Mouse (Mus musculus): ENCODE data around the gene Gm2016. TPM values are rescaled to one million over a fixed set of nuclear protein-coding genes. Genes with fewer than 3 reads are reported as not detected.
"Not testable (repeated sequence)": the region's sequence is repeated elsewhere in the genome, so short reads cannot be mapped to it uniquely, and the experiment has no call there.

Gene Gm2016
- not detected for total RNA-seq (2022)

DNA sequence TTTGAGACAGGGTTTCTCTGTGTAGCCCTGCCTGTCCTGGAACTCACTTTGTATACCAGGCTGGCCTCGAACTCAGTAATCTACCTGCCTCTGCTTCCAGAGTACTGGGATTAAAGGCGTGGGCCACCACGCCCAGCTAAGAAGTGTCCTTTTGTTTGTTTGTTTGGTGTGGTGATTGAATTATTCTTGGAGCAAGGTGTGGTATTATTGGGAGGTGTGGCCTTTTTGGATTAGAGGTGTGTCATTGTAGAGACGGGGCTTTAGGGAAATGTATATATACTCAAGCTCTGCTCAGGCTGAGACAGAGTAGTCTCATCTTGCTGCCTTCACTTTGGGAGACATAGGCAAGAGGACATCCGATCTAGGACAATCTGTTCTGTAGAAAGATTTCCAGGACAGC, at the start of gene Gm2016:
Gene Gm2016, plus strand, starts transcription at position 301 of the 400 bp plus-strand sequence.
- not testable (repeated sequence) for DNase-seq (ENCODE audit: low spot score in 2 of 2)

DNA sequence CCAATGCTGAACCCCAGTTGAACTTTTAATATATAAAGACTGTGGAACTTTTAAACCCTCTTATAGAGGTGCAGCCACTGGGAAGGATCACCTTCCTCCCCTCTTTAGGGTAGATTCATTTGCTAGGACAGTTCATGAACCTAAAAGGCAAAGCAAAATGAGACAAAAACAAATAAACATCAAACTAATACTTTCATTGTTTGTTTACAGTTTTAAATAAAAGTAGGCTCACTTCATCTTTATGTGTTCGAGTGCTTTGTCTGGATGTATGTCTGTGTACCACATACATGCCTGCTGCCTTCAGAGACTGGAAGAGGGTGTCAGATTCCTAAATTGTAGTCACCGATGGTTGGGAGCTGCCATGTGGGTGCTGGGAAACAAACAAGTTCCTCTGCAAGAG, 31.6 kb upstream of the Gm2016 start, which contains the start of gene Gm2001:
Gene Gm2001, minus strand, starts transcription at position 101 of the 400 bp plus-strand sequence.
- DNase-seq (ENCODE audit: low spot score in 2 of 2): not testable (repeated sequence)

DNA sequence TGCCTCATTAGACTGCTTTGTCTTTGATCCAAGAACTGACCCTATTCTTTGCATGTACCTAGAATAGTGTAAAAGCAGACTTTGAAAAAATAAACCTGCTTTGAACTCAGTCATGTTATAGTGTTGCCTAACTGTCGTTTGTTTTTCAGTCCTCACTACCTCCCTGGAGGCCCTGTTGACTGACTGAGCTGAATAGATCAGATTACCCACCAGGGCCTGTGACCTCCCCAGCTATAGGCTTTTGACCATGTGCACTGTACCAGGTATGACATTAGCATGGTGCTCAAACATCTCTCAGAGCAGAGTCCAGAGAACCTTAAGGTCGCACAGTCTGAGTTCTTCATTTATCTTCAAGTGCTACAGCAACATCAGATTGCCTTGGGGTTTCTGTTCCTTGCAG, 23.2 kb upstream of the Gm2016 start:
- not testable (repeated sequence) for DNase-seq (ENCODE audit: low spot score in 2 of 2)

DNA sequence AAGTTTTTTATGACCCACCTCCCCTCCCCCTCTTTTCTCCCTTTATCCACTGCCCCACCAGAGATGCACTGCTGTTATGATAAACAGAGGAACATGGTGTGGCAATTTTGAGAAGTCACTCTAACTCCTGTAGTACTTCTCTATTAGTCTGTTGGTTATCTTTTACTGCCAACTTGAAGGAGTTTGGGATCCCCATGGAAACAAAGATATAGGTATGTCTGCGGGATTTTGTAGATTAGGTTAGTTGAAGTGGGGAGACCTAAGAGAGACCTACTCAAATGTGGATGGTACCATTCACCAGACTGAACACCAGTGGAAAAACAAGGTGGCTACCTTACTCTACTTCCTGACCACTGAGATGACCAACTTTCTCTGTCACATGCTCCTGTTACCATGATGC, 17.8 kb upstream of the Gm2016 start:
- DNase-seq (ENCODE audit: low spot score in 2 of 2): not testable (repeated sequence)

DNA sequence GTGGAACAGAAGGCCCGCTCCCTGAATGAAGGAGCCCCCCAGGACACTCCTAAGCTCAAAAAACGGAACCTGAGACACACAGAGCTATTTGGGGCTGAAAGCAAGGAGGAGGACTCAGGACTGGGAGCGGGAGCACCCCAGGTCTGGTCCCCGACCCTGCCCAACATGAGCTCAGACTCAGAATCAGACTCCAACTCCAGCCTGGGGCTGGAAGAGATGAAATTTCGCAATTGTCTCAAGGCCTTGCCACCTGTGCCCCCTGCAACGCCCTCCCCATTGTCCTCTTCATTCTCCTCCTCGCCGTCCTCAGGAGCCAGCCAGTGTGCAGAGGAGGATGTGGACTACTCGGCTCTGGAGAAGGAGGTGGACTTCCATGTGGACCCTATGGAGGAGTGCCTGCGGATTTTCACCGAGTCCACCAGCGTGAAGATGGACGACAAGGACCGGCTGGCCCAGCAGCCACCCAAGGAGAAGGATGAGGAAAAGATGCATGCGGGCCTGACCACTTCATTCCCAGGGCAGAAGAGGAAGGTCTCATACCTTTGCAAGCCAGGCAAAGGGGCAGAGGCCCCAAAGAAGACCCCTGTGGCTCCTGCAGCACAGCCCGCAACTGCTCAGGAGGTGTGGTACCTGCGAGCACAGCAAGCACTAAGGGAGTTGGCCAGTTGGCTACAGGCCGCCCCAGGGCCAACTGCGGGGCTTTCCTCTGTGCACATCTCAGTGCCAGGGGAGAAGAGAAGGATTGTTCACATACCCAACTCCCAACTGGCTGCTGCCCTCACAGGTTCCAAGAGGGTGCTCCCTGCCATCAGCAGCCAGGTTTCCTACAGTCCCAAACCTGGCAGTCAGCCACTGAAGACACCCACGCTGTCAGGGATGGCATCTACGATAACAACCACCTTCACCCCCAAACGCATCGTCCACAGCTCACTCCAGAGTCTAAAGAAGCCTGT, 11.9 kb upstream of the Gm2016 start:
- not testable (repeated sequence) for DNase-seq (ENCODE audit: low spot score in 2 of 2)

DNA sequence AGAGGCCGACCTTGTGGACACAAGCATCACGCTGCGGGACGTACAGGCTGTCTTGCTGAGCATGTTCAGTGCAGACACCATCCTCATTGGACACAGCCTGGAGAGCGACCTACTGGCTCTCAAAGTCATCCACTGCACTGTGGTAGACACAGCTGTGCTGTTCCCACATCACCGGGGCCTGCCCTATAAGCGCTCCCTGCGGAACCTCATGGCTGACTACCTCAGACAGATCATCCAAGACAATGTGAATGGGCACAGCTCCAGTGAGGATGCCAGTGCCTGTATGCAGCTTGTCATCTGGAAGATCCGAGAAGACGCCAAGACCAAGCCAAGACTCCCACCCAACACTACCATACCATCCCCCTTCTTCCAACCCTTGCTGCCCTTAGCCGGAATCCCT, 10.2 kb upstream of the Gm2016 start:
- DNase-seq (ENCODE audit: low spot score in 2 of 2): not testable (repeated sequence)

DNA sequence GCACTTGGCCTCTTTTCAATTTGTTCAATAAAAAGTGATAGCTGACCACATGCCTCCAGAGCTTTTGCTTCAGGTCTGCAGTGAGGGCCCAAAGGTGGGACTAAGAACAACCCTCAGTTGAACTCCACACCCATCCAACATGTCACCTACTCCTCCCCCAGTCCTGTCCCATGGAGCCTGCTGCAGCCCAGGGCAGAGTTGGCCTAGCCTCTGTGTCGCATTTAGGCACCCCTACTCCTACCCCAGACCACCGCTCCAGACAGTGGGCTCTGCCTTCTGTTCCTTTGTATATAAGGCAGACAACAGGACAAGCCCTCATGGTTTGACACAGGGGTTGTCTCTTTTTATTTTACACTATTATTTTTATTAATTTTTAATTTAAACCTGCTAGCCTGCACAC, 9.8 kb upstream of the Gm2016 start:
- DNase-seq (ENCODE audit: low spot score in 2 of 2): not testable (repeated sequence)

DNA sequence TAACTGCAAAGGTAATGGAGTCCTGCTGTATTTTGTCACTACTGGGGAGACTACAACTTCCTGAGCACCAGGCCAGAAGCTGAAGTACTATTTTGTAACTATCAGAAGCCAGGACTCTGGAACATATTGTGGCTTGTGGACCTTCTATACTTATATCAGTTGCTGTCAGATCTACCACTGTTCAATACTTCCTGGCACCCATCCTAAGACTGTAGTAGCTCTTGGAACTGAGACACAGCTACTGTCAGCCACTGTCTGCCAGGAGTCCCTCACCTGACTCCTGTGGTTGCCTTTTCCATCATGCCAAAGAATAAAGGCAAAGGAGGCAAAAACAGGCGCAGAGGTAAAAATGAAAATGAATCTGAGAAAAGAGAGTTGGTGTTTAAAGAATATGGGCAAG, 21.2 kb downstream of the Gm2016 start, which contains the start of gene Gm2022:
Gene Gm2022, plus strand, starts transcription at position 301 of the 400 bp plus-strand sequence.
- DNase-seq (ENCODE audit: low spot score in 2 of 2): not testable (repeated sequence)

DNA sequence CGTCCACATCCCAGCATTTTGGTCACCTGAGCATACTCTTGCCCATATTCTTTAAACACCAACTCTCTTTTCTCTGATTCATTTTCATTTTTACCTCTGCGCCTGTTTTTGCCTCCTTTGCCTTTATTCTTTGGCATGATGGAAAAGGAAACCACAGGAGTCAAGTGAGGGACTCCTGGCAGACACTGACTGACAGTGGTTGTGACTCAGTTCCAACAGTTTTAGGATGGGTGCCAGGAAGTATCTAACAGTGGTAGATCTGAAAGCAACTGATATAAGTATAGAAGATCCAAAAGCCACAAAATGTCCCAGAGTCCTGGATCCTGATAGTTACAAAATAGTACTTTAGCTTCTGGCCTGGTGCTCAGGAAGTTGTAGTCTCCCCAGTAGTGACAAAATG, 45.8 kb downstream of the Gm2016 start, which contains the start of gene Gm2035:
Gene Gm2035, minus strand, starts transcription at position 137 of the 400 bp plus-strand sequence.
- DNase-seq (ENCODE audit: low spot score in 2 of 2): not testable (repeated sequence)

Other genes with a start within 250 kb of the Gm2016 start
- not detected for gene Gm16381, start 229.5 kb upstream of the Gm2016 start, total RNA-seq (2022)
- gene Gm21319, start 98.3 kb upstream of the Gm2016 start, total RNA-seq (2022): not detected
- gene Gm21936, start 78.6 kb upstream of the Gm2016 start, total RNA-seq (2022): not detected
- gene BB287469, start 57.5 kb upstream of the Gm2016 start, total RNA-seq (2022): not detected
- gene Gm2001, start 31.7 kb upstream of the Gm2016 start, total RNA-seq (2022): not detected
- gene Gm2022, start 21.3 kb downstream of the Gm2016 start, total RNA-seq (2022): not detected
- gene Gm2035, start 45.8 kb downstream of the Gm2016 start, total RNA-seq (2022): not detected
- not detected for gene Gm2042, start 80.0 kb downstream of the Gm2016 start, total RNA-seq (2022)
- gene Gm2075, start 137.8 kb downstream of the Gm2016 start, total RNA-seq (2022): not detected
- gene Gm6803, start 144.7 kb downstream of the Gm2016 start, total RNA-seq (2022): not detected
- gene Gm2056, start 152.9 kb downstream of the Gm2016 start, total RNA-seq (2022): not detected
- gene Gm16368, start 209.6 kb downstream of the Gm2016 start, total RNA-seq (2022): not detected